Mouse (Mus musculus): ENCODE measurements at regions not wholly inside any gene's neighbourhood (a gene's known extent, or its start where the extent isn't known, plus 50 kb on each side); places are given as distances from the start of the nearest gene placed in this dataset.
"Not testable (repeated sequence)": the region's sequence is repeated elsewhere in the genome, so short reads cannot be mapped to it uniquely, and the experiment has no call there.

DNA sequence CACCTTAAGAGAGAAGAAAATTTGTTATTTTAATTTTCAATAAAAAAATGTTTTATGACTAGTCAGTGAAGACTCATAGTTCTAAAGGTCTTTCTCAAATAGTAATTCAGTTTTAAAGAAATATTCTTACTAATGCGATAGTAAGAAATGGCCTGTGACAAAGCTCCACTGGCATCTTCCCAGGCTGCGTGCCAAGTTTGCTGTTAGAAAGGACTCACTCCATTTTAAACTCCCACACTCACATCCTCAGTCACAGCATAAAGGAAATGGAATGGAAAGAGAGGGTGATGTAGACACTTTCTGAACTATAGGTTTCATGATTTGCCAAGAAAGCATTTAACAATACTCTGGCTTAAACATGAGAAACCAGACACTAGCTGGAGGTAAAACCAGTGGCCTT is 436.6 kb downstream of the Mei4 start:
- H3K4me1 ChIP-seq, result no peaks in the 10 kb centered on the region
- no peaks in the 10 kb centered on the region for H3K27me3 ChIP-seq (replicated peaks)
- H3K9ac ChIP-seq, result no peak overlapping the region
- ATAC-seq (ENCODE audit: insufficient read depth, low FRiP score, low read depth), result no peak
- WGBS, result 78% methylated on average over 2 of the region's 2 CpGs
- no peaks in the 10 kb centered on the region for H3K9me3 ChIP-seq
- no peak overlapping the region for H3K27ac ChIP-seq
- no peak overlapping the region for H3K4me2 ChIP-seq
- no peaks in the 10 kb centered on the region for H3K36me3 ChIP-seq
- H3K4me3 ChIP-seq (replicated peaks), result no peak overlapping the region

DNA sequence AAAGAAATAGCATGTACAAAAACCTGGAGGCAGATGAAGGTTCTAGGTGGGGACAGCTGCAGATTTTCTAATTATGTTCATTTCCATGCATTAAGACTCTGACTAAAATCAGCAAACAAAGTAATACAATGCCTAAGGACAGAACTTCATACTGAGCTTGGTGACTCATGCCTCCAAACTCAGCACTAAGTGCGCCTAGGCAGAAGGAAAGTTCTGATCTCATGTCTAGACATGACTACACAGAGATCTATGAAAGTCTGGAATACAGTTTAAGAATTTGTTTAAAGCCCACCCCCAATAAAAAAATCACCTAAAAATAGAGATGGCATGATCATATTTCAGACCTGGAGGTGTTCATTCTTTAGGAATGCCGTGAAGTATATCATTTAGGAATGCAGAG is 442.8 kb downstream of the Mei4 start:
- no peaks in the 10 kb centered on the region for H3K4me1 ChIP-seq
- WGBS, result 57% methylated on average over 2 of the region's 2 CpGs
- H3K4me2 ChIP-seq, result no peak overlapping the region
- H3K9ac ChIP-seq, result no peak overlapping the region
- H3K36me3 ChIP-seq, result no peaks in the 10 kb centered on the region
- H3K4me3 ChIP-seq (replicated peaks), result no peak overlapping the region
- no peaks in the 10 kb centered on the region for H3K27me3 ChIP-seq (replicated peaks)
- ATAC-seq (ENCODE audit: insufficient read depth, low FRiP score, low read depth), result no peak; the same call in 1 of the 2 replicates
- H3K9me3 ChIP-seq, result no peaks in the 10 kb centered on the region
- H3K27ac ChIP-seq, result no peak overlapping the region

DNA sequence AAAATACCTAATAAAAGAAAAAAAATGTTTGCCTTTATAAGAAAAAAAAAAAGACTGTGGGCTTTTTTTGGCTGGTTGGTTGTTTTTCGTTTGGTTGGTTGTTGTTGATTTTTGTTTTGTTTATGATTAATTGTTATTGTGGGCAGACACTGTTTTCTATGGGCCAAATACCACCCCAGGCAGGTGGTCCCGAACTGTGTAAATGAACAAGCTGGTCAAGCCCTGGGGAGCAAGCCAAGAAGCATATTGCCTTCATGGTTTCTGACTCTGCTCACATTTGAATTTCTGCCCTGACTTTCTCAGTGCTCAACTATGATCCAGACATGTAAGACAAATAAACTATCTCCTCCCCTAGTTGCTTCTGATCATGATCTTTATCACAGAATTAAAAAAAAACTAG is 449.0 kb downstream of the Mei4 start:
- Histone ChIP-seq H3K9me3 (no peaks in the 10 kb centered on the region), H3K27ac (no peak overlapping the region), H3K36me3 (no peaks in the 10 kb centered on the region), H3K4me3 (replicated peaks) (no peak overlapping the region), H3K4me1 (no peaks in the 10 kb centered on the region), H3K9ac (no peak overlapping the region), H3K27me3 (replicated peaks) (no peaks in the 10 kb centered on the region), H3K4me2 (no peak overlapping the region)
- WGBS, result 78% methylated on average over 2 of the region's 2 CpGs
- ATAC-seq (ENCODE audit: insufficient read depth, low FRiP score, low read depth), result no peak

DNA sequence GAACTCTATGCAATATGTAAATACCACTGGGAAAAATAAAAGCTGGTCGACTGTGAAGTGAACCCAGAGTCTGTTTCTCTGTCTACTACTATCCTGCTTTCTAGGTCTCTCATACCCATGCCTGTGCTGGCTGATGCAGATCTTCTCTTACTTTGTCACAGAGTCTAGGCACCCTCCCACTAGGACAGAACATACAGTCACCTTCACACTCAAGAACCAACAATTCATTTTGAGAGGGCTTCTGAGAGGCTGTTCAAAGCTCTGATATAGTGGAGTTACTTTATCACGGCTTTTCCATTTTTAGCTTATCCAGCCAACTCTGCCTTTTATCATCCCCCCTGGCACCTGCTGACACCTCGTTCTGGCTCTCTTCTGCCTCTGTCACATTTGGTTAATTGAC is 477.0 kb downstream of the Mei4 start:
- H3K9me3 ChIP-seq, result no peaks in the 10 kb centered on the region
- 49% methylated on average over 3 of the region's 3 CpGs for WGBS
- no peaks in the 10 kb centered on the region for H3K36me3 ChIP-seq
- ATAC-seq (ENCODE audit: insufficient read depth, low FRiP score, low read depth), result no peak
- no peaks in the 10 kb centered on the region for H3K4me1 ChIP-seq
- H3K27me3 ChIP-seq (replicated peaks), result no peaks in the 10 kb centered on the region
- no peak overlapping the region for H3K4me2 ChIP-seq
- no peak overlapping the region for H3K9ac ChIP-seq
- no peak overlapping the region for H3K27ac ChIP-seq
- no peak overlapping the region for H3K4me3 ChIP-seq (replicated peaks)

- H3K4me3 ChIP-seq (replicated peaks); H3K27ac ChIP-seq; H3K4me1 ChIP-seq; H3K27me3 ChIP-seq (replicated peaks); H3K9ac ChIP-seq; H3K36me3 ChIP-seq; H3K4me2 ChIP-seq; H3K9me3 ChIP-seq; ATAC-seq (ENCODE audit: insufficient read depth, low FRiP score, low read depth): not testable (repeated sequence)
These were observed 478.6 kb upstream of the Irak1bp1 start for GRCm38 (mm10) chr9:82350784-82351183.

DNA sequence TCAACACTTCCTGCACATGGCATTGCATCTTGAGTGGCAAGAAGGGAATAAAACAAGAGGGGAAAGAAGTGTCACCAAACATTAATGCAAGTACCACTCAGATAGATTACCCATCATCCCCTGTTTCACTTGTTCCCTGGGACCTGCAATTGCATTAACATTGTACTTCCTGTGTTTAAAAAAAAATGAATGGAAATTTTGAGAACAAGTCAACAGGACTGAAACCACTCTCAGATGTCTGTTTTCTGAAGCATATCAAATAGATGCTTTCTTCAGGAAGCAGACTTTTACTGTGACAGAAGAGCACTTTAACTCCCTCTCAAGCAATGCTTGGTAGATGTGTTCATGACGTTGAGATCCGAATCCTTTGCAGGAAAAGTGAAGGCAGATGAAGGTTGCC is 469.8 kb upstream of the Irak1bp1 start:
- Histone ChIP-seq H3K36me3 (no peaks in the 10 kb centered on the region), H3K9ac (no peak overlapping the region), H3K27ac (no peak overlapping the region), H3K9me3 (no peaks in the 10 kb centered on the region), H3K4me2 (no peak overlapping the region), H3K27me3 (replicated peaks) (no peaks in the 10 kb centered on the region), H3K4me1 (no peaks in the 10 kb centered on the region), H3K4me3 (replicated peaks) (no peak overlapping the region)
- no peak for ATAC-seq (ENCODE audit: insufficient read depth, low FRiP score, low read depth)
- 79% methylated on average over 2 of the region's 2 CpGs for WGBS

DNA sequence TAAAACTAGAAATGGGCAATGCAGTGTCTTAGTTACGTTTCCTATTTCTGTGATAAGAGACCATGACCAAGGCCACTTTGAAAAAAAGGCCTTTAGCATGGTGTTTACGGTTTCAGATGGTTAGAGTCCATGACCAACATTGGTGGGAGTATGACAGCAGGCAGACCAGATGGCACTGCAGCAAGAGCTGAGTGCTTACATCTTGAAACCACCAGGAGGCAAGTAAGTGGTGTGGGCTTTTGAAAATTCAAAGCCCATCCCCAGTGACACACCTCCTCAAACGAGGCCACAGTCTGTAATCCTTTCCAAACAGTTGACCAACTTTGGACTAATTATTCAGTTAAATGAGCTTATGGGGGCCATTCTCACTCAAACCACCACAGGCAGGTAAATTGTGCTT is 427.0 kb upstream of the Irak1bp1 start:
- H3K4me2 ChIP-seq, result no peak overlapping the region
- H3K36me3 ChIP-seq, result no peaks in the 10 kb centered on the region
- H3K9me3 ChIP-seq, result no peaks in the 10 kb centered on the region
- no peak overlapping the region for H3K9ac ChIP-seq
- WGBS, result 62% methylated on average over 3 of the region's 3 CpGs
- H3K27me3 ChIP-seq (replicated peaks), result no peaks in the 10 kb centered on the region
- H3K4me1 ChIP-seq, result no peaks in the 10 kb centered on the region
- ATAC-seq (ENCODE audit: insufficient read depth, low FRiP score, low read depth), result no peak
- no peak overlapping the region for H3K4me3 ChIP-seq (replicated peaks)
- no peak overlapping the region for H3K27ac ChIP-seq

DNA sequence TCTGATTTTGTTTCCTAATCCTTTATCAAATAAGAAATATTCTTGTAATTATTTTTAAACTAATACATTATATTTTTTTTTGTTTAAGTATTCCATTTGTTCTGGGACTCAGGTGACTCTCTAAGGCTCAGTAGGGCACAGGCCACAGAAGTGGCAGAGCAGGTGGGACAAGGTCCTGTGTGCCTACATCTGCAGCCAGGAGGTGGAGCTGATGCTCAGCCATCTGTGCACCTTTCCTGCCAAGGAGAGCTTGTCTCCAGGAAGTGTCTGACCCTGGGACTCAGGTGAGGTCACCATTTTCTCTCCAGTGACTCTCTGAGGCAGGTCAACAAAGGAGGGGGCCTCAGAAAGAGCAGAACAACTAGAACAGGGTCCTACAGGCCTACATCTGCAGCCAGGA is 425.3 kb upstream of the Irak1bp1 start:
- no peak overlapping the region for H3K9ac ChIP-seq
- no peak overlapping the region for H3K4me3 ChIP-seq (replicated peaks)
- H3K4me1 ChIP-seq, result no peaks in the 10 kb centered on the region
- H3K36me3 ChIP-seq, result no peaks in the 10 kb centered on the region
- ATAC-seq (ENCODE audit: insufficient read depth, low FRiP score, low read depth), result peak; percentile 79
- no peaks in the 10 kb centered on the region for H3K27me3 ChIP-seq (replicated peaks)
- H3K27ac ChIP-seq, result no peak overlapping the region
- H3K4me2 ChIP-seq, result no peak overlapping the region
- no peaks in the 10 kb centered on the region for H3K9me3 ChIP-seq

DNA sequence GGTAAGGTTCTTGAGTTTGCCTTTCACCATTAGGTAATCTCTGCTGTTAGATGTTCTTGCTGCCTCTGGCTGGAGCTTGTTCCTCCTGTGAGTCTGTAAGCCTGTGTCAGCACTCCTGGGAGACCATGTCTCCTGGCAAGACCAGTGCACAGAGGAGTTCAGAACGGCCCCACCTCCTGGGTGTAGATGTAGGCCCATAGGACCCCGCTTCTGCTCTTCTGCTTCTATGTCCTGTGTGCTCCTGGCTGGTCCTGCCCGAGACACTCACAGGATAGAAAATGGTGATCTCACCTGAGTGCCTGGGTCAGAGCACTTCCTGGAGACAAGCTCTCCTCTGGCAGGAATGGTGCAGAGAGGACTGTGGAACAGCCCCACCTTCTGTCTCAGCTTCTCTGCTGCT is 422.2 kb upstream of the Irak1bp1 start:
- Histone ChIP-seq H3K4me3 (replicated peaks) (no peak overlapping the region), H3K4me1 (no peaks in the 10 kb centered on the region), H3K9me3 (no peaks in the 10 kb centered on the region), H3K36me3 (no peaks in the 10 kb centered on the region), H3K4me2 (no peak overlapping the region), H3K9ac (no peak overlapping the region), H3K27ac (no peak overlapping the region), H3K27me3 (replicated peaks) (no peaks in the 10 kb centered on the region)
- WGBS, result 72% methylated on average over 3 of the region's 3 CpGs
- no peak for ATAC-seq (ENCODE audit: insufficient read depth, low FRiP score, low read depth)

GRCm38 (mm10) chr9:82408969-82409368 is 420.4 kb upstream of the Irak1bp1 start:
- no peak overlapping the region for H3K27ac ChIP-seq
- H3K4me2 ChIP-seq, result no peak overlapping the region
- no peaks in the 10 kb centered on the region for H3K4me1 ChIP-seq
- no peak for ATAC-seq (ENCODE audit: insufficient read depth, low FRiP score, low read depth)
- H3K36me3 ChIP-seq, result no peaks in the 10 kb centered on the region
- H3K4me3 ChIP-seq (replicated peaks), result no peak overlapping the region
- 41% methylated on average over 2 of the region's 2 CpGs for WGBS
- no peak overlapping the region for H3K9ac ChIP-seq
- H3K9me3 ChIP-seq, result no peaks in the 10 kb centered on the region
- H3K27me3 ChIP-seq (replicated peaks), result no peaks in the 10 kb centered on the region

All from stomach, embryonic 15.5 days (tissue).